Mouse (Mus musculus) bone marrow macrophage, adult 2 months (primary cell): Measurements from ENCODE around the gene Nudt2.

ENCODE experiments used
- CTCF ChIP-seq: IDR thresholded peaks from 2 replicates; pipeline ENCODE4 v1.5.1; 2012; ENCODE audit warnings: low read depth, mild to moderate bottlenecking, low read length, moderate library complexity
- POLR2A ChIP-seq: IDR thresholded peaks from 2 replicates; pipeline ENCODE4 v1.6.1; 2012; ENCODE audit warnings: mild to moderate bottlenecking, low read depth, low read length, borderline replicate concordance

- TF ChIP-seq CTCF = no peak
- TF ChIP-seq POLR2A = no peak
Measured at GRCm38 (mm10) chr4:41526553-41526952, 61.6 kb downstream of the Nudt2 start.
